Mouse (Mus musculus): ENCODE measurements around the gene Ikzf1.

- TF ChIP-seq POLR2AphosphoS5 (IDR thresholded peaks at IDR 0.05; ENCODE audit: insufficient replicate concordance, low read depth, low read length) (no peak), GATA1 (IDR thresholded peaks at IDR 0.05; ENCODE audit: borderline replicate concordance, low read length) (no peak)
These were observed 5.4 kb downstream of the Ikzf1 start for GRCm38 (mm10) chr11:11690059-11690844.
